Mouse (Mus musculus) gastrocnemius, adult 8-10 months (tissue): ENCODE measurements around the gene Gm10999. TPM values are rescaled to one million over a fixed set of nuclear protein-coding genes. Genes with fewer than 3 reads are reported as not detected.
"Not testable (repeated sequence)": the region's sequence is repeated elsewhere in the genome, so short reads cannot be mapped to it uniquely, and the experiment has no call there.

Experiments used
- DNase-seq, 2 experiments: peaks; one replicate each; pipeline ENCODE4 v3.0.0; 2022; ENCODE audit warnings: low spot score in 2 of 2
- total RNA-seq, 4 experiments: library from RNA; stranded (reverse); gene quantifications; 2 replicates each; pipeline ENCODE4 v1.2.4; 2022

Gene Gm10999
- total RNA-seq = not detected

DNA sequence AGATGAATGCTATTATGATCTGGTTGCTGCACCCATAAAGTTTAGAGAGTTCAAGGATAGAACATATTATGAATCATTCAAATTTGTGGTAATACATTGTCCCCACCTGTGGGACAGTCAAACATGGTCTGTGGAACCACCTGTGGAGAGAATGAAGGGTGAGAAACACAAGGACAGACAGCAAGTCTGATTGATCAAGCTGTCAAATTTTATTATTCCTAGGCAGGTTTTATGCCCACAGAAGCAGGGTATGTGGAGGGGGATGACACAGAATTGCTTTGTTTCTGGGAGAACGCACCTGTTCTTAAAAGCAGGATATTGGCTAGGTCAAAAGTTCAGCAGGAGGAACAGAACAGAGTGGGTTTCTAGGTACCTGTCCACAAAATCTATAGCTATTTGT, at the start of gene Gm10999:
Gene Gm10999, minus strand, starts transcription at position 101 of the 400 bp plus-strand sequence.
- no peak for DNase-seq

DNA sequence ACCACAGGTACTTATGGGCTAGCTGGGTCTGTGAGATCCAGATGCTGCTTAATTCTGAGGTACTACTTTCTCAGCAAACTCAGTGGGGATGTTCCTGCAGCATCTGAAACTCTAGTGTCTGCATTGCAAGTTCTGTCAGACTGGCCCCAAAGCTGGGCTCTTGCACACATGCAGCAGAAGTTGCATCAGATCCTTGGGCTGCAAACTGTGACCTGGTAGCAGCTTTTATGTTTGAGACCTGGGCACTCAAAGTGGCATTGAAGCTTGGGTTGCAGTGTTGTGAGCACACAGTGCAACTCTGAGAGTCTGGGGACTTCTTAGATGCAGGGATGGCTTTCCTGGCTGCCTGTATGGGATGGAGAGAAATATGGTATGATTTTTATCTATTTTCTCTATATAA, 2.0 kb upstream of the Gm10999 start:
- no peak for DNase-seq

DNA sequence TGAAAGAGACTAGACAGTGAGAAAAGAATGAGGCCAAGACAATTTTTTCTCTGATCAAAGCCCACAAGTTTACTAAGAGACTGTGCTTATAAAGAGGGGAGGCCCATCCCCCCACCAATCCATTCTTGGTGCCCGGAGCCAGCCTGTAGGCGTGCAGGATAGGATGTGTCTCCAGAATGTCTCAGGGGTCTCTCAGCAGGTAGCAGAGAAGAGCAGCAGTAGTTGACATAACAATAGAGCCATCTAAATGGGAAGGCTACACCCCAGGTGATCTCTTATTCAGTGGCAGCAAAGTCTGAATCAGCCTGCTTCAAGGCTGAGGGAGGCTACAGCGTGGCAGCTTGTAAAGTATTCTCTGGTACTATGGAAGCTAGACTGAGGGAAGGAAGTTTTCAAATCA, 15.7 kb downstream of the Gm10999 start:
- not testable (repeated sequence) for DNase-seq

Other genes starting within 250 kb of the Gm10999 start
- gene Ccdc7a, start 66.1 kb downstream of the Gm10999 start, total RNA-seq = not detected
- gene Ccdc7b, start 64.5 kb downstream of the Gm10999 start, total RNA-seq = not detected
- gene 2610044O15Rik8, start 102.7 kb upstream of the Gm10999 start, total RNA-seq = 10 to 100 TPM; 18.8 to 25.6 (median 24.0) TPM